Mouse (Mus musculus) olfactory bulb, adult 2 months (tissue): ENCODE measurements around the gene Zdhhc14. TPM values are rescaled to one million over a fixed set of nuclear protein-coding genes. Genes with fewer than 3 reads are reported as not detected.

ENCODE experiments used
- H3K27ac ChIP-seq: fragments of 200-500 bp; 2 replicates; pipeline ENCODE4 v1.5.1; 2012; ENCODE audit warnings: low read depth, low read length; ENCODE audit not compliant: insufficient read depth
- H3K4me1 ChIP-seq: fragments of 200-500 bp; 2 replicates; pipeline ENCODE4 v1.6.1; 2012; ENCODE audit warnings: low read length; ENCODE audit not compliant: control insufficient read depth, insufficient read depth
- H3K4me3 ChIP-seq: fragments of 200-500 bp; 2 replicates; pipeline ENCODE4 v1.5.1; 2012; ENCODE audit warnings: mild to moderate bottlenecking, low read depth, low read length, moderate library complexity; ENCODE audit not compliant: insufficient read depth
- CTCF ChIP-seq: fragments of 200-500 bp; IDR thresholded peaks from 2 replicates; pipeline ENCODE4 v1.5.1; 2012; ENCODE audit warnings: low read depth, mild to moderate bottlenecking, low read length, moderate library complexity; ENCODE audit not compliant: insufficient read depth
- POLR2A ChIP-seq: fragments of 200-500 bp; IDR thresholded peaks from 2 replicates; pipeline ENCODE4 v1.6.1; 2012; ENCODE audit warnings: mild to moderate bottlenecking, low read depth, low read length, moderate library complexity; ENCODE audit not compliant: insufficient read depth
- WGBS: fragments of 180-500 bp; shearing (Covaris S2); methylation state at CpG from one replicate; pipeline ENCODE4 v1.1.7; 2018; 5-methylcytosine and 5-hydroxymethylcytosine counted together
- polyA plus RNA-seq: library from polyadenylated mRNA; stranded (reverse); fragments of >200 nt; gene quantifications from 2 replicates; pipeline ENCODE4 v1.2.4, GENCODE M21; 2012; ENCODE audit warnings: low replicate concordance; ENCODE audit not compliant: missing spikeins, insufficient read depth, insufficient read length

The Zdhhc14 gene
- polyA plus RNA-seq, 1 experiment = not detected

- H3K27ac ChIP-seq = no peak overlapping the region
- H3K4me1 ChIP-seq = no peaks in the 10 kb centered on the region
- 91% methylated on average over 5 of the region's 5 CpGs for WGBS
- no peak overlapping the region for H3K4me3 ChIP-seq
- TF ChIP-seq CTCF (no peak), POLR2A (no peak)
These were observed 301.9 kb downstream of the Zdhhc14 start for GRCm38 (mm10) chr17:5794276-5794675.

GRCm38 (mm10) chr17:5795369-5795768, 303.0 kb downstream of the Zdhhc14 start:
- WGBS = 75% methylated on average over 5 of the region's 5 CpGs
- Histone ChIP-seq H3K27ac (no peak overlapping the region), H3K4me1 (no peaks in the 10 kb centered on the region), H3K4me3 (no peak overlapping the region)
- TF ChIP-seq CTCF (no peak), POLR2A (no peak)

DNA sequence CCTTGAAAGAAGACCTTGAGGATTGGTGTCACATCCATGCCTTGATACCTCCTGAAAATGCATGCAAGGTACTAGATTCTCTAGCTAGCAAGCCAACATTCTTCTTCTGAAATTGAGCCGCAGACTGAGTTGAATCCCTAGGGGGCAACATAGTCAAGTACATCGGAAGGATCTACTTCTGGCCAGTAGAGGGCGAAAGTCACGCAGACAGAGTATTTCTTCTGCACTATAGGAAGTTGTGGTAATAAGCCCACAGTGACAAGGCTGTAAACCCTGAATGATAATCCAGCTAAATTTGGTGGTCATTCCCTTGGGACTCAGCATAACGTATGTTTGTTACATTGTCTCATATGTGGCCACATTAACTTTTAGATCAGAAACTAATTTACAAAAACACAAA, 303.5 kb downstream of the Zdhhc14 start:
- H3K4me1 ChIP-seq = no peaks in the 10 kb centered on the region
- 2% methylated on average over 5 of the region's 5 CpGs for WGBS
- H3K27ac ChIP-seq = no peak overlapping the region
- TF ChIP-seq POLR2A (no peak), CTCF (no peak)
- no peak overlapping the region for H3K4me3 ChIP-seq

DNA sequence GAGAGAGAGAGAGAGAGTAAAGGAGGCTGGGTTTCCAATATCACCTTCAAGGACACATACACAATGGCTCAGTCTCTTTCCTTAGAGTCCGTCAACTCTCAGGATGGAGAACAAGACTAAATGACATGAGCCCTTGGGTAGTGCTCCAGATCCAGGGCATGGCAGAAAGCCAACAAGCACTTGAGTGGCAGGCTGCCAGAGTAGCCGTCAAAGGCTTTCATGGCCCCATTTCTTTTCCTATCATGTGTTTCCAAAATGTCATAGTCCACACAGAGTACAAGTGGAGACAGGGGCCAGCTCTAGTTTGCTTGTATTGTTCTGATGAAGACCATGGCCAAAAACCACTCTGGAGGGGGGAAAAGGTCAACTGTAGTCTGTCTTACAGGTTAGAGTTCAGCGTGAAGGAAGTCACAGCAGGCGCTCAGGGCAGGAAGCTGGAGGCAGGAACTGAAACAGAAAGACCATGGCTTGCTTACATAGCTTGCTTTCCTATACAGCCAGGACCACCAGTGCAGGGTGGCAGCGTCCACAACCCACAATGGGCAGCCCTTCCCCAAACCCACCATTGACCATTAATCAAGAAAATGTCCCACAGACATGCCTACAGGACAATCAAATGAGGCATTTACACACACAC, 304.9 kb downstream of the Zdhhc14 start:
- no peak overlapping the region for H3K4me3 ChIP-seq
- H3K27ac ChIP-seq = no peak overlapping the region
- H3K4me1 ChIP-seq = no peaks in the 10 kb centered on the region
- WGBS = 61% methylated on average over 5 of the region's 5 CpGs
- TF ChIP-seq POLR2A = no peak
- no peak for TF ChIP-seq CTCF

DNA sequence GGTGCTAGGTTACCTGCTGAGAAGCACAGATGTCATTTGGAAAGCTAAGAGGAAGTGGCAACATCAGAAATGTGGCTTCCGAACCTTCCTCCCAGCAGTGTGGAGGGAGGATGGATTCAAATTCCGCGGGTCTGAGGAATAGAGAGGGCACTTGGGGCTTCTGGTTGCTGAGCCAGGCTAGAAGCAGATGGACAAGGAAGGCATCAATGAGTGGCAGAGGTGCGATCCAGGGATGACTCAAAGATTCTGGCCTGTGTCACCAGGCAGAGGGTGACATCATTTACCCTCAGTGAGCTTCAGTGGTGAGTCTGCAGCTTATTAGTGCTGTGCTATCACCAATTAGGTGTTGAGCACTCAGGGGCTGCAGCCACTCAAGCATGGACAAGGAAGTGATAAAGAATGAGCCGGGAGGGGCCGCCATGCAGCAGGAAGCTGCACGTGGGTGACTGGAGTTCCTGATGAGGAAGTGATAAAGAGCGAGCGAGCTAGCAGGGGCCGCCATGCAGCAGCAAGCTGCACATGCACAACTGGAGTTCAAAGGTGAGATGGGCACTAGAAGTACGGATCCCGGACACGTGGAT, 306.0 kb downstream of the Zdhhc14 start:
- no peak overlapping the region for H3K4me3 ChIP-seq
- no peaks in the 10 kb centered on the region for H3K4me1 ChIP-seq
- 79% methylated on average over 13 of the region's 13 CpGs for WGBS
- no peak overlapping the region for H3K27ac ChIP-seq
- TF ChIP-seq POLR2A (no peak), CTCF (no peak)

DNA sequence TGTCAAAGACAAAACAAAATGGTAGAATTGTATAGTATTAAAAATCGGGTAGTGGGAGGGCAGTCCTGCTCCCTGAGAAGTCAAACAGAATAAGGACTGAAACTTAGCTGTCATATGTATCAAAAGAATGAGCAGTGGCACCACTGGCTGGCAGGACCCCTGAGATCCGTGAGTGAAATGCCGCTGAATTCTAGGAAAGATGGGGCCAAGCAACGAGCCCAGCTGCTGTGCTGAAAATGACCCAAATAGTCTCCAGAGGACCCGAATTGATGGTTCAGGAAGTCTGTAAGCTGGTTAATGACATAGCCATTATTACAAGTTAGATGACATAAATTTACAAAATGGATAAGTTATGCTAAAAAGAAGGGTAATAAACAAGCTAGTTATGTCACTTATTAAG, 306.5 kb downstream of the Zdhhc14 start:
- Histone ChIP-seq H3K4me3 (no peak overlapping the region), H3K4me1 (no peaks in the 10 kb centered on the region), H3K27ac (no peak overlapping the region)
- no peak for TF ChIP-seq POLR2A
- no peak for TF ChIP-seq CTCF
- WGBS = 80% methylated on average over 5 of the region's 5 CpGs

GRCm38 (mm10) chr17:5799396-5800021, 307.2 kb downstream of the Zdhhc14 start:
- Histone ChIP-seq H3K27ac (no peak overlapping the region), H3K4me1 (no peaks in the 10 kb centered on the region)

DNA sequence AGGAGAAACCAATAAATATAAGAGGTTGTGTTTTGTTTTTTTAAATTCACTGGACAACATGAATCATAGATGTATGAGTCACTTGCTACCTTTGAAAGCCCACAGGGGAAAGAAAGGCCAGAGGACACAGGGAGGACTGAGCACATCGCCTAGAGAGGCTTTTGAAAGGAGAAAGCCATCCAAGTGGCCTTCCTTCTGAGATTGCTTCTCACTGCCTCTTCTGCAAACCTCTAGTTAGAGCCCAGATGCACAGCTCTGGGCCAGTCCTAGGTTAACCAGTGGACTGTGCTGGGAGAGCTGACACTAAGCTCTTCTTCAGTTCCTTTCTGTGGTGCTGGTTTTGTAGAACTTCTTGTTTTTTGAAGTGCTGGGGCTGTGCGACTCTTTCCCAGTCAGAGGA, 307.9 kb downstream of the Zdhhc14 start:
- no peaks in the 10 kb centered on the region for H3K4me1 ChIP-seq
- WGBS = 89% methylated on average over 2 of the region's 2 CpGs
- TF ChIP-seq POLR2A (no peak), CTCF (no peak)
- H3K4me3 ChIP-seq = no peak overlapping the region
- no peak overlapping the region for H3K27ac ChIP-seq

More at GRCm38 (mm10) chr17:5799396-5800021, 307.2 kb downstream of the Zdhhc14 start:
- WGBS = 92% methylated on average over 17 of the region's 17 CpGs
- H3K4me3 ChIP-seq = no peak overlapping the region
- no peak for TF ChIP-seq CTCF
- no peak for TF ChIP-seq POLR2A

GRCm38 (mm10) chr17:5800824-5801560, 308.6 kb downstream of the Zdhhc14 start:
- H3K27ac ChIP-seq = no peak overlapping the region
- TF ChIP-seq POLR2A (no peak), CTCF (no peak)
- no peaks in the 10 kb centered on the region for H3K4me1 ChIP-seq
- 87% methylated on average over 7 of the region's 7 CpGs for WGBS
- no peak overlapping the region for H3K4me3 ChIP-seq
